Mouse (Mus musculus) CD4-positive naive resting alpha-beta T cell, adult 57 days (primary cell): ENCODE results near the gene Pex11g. TPM values are rescaled to one million over a fixed set of nuclear protein-coding genes. Genes with fewer than 3 reads are reported as not detected.

Source experiments
- total RNA-seq: library from RNA; stranded (reverse); gene quantifications from one replicate; pipeline ENCODE4 v1.2.4, GENCODE M21; 2023

The Pex11g gene
- total RNA-seq = 0.65 TPM

GRCm38 (mm10) chr8:3467006-3467885 lies at the start of gene Pex11g:
TSS of gene Pex11g (minus strand) at chr8:3467680.

GRCm38 (mm10) chr8:3515260-3515671 lies 47.8 kb upstream of the Pex11g start, which contains the start of gene Pnpla6:
TSS of gene Pnpla6 (plus strand) at chr8:3515384.

GRCm38 (mm10) chr8:3500235-3501090 lies 33.0 kb upstream of the Pex11g start, which contains the start of gene Mcoln1:
TSS of gene Mcoln1 (plus strand) at chr8:3500457.

GRCm38 (mm10) chr8:3492901-3493844 lies 25.7 kb upstream of the Pex11g start, which contains the start of gene Zfp358:
TSS of gene Zfp358 (plus strand) at chr8:3493138.

GRCm38 (mm10) chr8:3470562-3470961 lies 3.1 kb upstream of the Pex11g start, which contains the start of gene Tex45:
TSS of gene Tex45 (plus strand) at chr8:3470862.

Other genes with a start within 250 kb of the Pex11g start
- gene Insr, start 188.1 kb downstream of the Pex11g start, total RNA-seq = 54.6 TPM
- gene A430078G23Rik, start 114.3 kb downstream of the Pex11g start, total RNA-seq = 290 TPM
- 296 TPM for gene Arhgef18, start 74.7 kb downstream of the Pex11g start, total RNA-seq
- gene Tex45, start 3.2 kb upstream of the Pex11g start, total RNA-seq = 5.4 TPM
- gene Zfp358, start 25.5 kb upstream of the Pex11g start, total RNA-seq = 6.4 TPM
- gene Mcoln1, start 32.8 kb upstream of the Pex11g start, total RNA-seq = 81.8 TPM
- 52.8 TPM for gene Pnpla6, start 47.7 kb upstream of the Pex11g start, total RNA-seq
- gene C330021F23Rik, start 100.3 kb upstream of the Pex11g start, total RNA-seq = not detected
- gene Camsap3, start 119.6 kb upstream of the Pex11g start, total RNA-seq = not detected
- gene Xab2, start 153.6 kb upstream of the Pex11g start, total RNA-seq = 91.9 TPM
- gene Pet100, start 153.9 kb upstream of the Pex11g start, total RNA-seq = 50.7 TPM
- not detected for gene Pcp2, start 157.9 kb upstream of the Pex11g start, total RNA-seq
- gene Stxbp2, start 163.3 kb upstream of the Pex11g start, total RNA-seq = 199 TPM
- not detected for gene Retn, start 188.1 kb upstream of the Pex11g start, total RNA-seq
- 0.53 TPM for gene Mcemp1, start 198.1 kb upstream of the Pex11g start, total RNA-seq
- gene Fcor, start 204.7 kb upstream of the Pex11g start, total RNA-seq = not detected
- gene Trappc5, start 208.6 kb upstream of the Pex11g start, total RNA-seq = 13.7 TPM
- 15.8 TPM for gene Fcer2a, start 226.5 kb upstream of the Pex11g start, total RNA-seq